Mouse (Mus musculus): ENCODE measurements around the gene Srcap.
"Not testable (repeated sequence)": the region's sequence is repeated elsewhere in the genome, so short reads cannot be mapped to it uniquely, and the experiment has no call there.

Srcap gene

DNA sequence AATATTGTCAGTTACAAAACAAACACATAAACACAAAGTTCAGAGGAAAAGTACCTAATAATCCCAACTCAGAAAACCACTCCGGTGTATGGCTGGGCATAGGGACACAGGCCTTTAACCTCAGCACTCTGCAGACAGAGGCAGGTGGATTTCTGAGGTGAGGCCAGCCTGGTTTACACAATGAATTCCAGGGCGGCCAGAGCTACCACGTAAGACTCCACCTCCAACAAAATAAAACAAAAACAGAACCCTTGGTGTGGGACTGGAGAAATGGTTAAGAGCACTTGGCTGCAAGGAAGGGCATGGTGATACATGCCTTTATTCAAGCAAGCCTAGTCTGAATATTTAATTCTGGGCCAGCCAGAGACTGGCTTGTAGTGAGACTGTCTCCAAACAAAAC is 19.9 kb upstream of the Srcap start:
- DNase-seq: no peak

DNA sequence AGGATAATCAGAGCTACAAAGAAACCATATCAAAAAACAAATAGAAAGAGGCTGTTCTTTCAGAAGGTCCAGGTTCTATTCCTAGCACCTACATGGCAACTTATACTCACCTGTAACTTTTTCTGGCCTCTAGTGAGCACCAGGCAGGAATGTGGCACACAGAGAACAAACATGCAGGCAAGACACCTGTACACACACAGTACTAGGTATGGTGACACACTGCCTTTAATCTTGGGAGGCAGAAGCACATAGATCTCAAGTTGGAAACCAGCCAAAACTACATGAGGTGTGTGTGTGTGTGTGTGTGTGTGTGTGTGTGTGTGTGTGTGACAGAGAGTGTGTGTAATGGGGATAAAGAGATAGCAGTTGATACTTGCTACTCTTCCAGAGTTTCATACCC is 17.1 kb upstream of the Srcap start:
- DNase-seq: no peak

DNA sequence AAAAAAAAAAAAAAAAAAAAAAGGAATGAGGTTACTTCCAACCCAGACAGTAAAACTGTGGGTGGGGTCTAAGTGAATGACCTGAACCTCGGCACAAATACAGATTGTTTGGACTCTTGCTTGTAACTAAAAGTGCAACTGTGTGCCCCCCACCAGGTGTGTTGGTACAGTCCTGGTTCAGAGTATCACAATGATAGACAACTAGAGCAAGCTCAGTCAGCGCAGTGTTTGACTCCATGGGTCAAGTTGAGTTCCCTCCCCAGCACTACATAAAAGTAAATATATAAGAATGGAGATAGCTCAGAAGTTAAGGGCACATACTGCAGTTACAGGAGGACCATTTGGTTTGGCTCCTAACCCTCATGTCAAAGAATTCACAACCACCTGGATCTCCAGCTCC is 14.4 kb upstream of the Srcap start:
- DNase-seq: no peak

DNA sequence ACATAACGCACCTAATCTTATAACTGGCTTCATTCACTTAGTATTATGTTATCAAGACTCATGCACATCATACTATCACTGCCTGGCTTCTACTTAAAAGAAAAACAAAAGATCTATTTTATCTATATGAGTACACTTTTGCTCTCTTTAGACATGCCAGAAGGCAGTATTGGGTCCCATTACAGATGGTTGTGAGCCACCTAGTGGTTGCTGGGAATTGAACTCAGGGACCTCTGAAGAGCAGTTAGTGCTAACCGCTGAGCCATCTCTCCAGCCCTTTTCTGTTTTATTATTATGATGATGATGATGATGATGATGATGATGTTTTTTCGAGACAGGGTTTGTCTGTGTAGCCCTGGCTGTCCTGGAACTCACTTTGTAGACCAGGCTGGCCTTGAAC is 13.4 kb upstream of the Srcap start:
- peak; percentile 71 for DNase-seq

DNA sequence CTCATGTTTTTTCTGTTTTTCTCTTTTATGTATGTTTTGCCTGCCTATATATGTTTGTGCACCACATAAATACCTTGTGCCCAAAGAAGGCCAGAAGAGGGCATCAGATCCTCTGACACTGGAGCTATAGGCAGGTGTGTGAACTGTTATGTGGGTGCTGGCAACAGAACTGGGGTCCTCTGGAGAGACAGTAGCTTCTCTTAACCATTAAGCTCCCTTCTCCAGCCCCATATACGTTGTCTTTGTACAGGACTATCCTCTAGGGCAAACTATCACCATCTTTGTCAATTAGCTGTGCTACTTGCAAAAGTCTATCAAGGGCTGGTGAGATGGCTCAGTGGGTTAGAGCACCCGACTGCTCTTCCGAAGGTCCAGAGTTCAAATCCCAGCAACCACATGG is 3.5 kb upstream of the Srcap start:
- DNase-seq: no peak

DNA sequence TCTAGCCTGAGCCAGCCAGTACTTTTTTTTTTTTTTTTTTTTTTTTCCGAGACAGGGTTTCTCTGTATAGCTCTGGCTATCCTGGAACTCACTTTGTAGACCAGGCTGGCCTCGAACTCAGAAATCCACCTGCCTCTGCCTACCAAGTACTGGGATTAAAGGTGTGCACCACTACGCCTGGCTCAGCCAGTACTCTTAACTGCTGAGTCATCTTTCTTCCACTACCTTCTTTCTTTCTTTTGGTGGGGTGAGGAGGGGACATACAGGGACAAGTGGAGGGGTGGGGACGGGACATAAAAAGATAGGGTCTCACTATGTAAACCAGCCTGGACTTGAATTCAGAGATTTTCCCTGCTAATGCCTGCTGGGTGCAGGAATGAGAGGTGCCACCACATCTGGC is 2.0 kb upstream of the Srcap start:
- not testable (repeated sequence) for DNase-seq

DNA sequence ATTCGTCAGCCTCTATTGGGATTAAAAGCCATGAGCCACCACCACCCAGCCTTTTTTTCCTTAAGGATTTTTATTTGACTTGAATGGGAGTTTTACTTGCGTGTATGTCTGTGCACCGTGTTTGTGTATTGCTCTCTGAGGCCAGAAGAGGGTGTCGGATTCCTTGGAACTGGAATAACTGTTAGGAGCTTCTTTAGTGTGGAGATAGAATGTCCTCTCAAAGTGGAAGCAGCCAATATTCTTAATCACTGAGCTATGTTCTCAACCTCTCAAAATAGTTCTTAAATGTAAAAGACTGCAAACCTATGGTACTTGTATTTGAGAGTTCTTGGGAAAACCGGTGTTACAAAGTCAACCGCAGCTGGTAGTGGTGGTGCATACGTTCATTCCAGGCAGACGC is 542 bp upstream of the Srcap start:
- DNase-seq: peak; percentile 24

DNA sequence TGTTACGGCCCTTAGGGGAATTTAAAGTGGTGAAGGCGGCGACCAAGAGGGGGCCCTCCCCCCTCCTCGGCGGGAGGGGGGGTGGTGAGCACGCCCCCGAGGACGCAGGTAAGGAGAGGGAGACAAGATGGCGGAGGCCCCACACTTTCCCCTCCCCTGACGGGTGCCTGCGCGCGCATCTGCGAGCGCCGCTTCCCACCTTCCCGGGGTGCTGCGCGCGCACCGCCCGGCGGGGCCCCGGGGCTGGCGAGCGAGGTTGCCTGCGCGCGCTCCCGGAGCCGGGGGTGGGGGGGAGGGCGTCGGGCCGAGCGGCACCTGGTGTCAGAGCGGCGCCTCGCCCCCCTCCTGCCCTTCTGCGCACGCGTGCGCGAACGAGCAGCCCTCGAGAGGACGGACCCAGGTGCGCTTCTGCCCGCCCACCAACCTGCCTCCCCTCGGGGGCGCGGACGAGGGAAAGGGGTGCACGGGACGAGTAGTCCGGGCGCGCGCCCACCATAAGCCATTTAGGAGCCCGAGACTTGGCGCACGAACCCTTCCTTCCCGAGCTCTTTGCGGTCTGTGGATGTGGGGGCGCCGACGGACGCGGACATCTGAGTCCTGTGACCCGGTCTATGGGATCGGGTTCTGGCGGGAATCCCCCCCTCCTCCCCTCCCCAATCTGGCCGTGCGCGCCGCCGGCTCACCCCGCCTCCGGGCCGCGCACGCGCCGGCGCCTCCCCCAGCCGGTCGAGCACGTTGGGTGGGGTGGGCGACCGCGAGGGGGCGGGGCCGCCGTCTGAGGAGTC is 640 bp downstream of the Srcap start:
- peak; percentile 94 for DNase-seq

DNA sequence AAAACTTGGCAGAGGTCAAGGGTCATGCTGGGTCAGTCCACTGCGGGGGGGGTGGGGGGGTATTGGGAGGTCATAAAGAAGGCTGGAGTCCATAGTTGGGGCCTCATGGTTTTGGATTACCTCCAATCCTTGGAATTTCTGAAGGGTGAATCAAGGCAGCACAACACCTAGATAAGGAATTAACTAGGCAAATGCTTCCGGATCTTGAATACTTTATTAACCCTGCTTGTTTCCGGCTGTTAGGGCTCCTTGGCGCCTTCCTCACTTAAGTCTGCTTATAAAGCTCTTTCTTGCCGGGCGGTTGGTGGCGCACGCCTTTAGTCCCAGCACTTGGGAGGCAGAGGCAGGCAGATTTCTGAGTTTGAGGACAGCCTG is 1.2 kb downstream of the Srcap start:
- DNase-seq: peak; percentile 26

DNA sequence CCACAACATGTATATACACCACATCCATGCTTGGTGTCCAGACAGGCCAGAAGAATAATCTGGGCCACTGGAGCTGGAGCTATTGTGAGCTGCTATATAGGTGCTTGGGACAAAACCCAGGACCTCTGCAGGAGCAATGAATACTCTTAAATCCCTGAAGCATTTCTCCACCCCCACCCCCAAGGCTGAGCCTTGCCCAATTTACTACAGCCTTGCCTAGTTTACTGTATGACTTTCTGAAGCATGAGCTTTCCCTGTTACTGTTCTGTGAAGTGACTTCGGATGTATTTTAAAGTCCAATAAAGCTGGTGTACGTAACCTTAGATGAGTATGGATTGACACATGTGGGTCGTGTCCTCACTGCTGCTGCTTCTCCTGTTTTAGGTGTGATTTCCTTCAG is 2.0 kb downstream of the Srcap start:
- DNase-seq: no peak

DNA sequence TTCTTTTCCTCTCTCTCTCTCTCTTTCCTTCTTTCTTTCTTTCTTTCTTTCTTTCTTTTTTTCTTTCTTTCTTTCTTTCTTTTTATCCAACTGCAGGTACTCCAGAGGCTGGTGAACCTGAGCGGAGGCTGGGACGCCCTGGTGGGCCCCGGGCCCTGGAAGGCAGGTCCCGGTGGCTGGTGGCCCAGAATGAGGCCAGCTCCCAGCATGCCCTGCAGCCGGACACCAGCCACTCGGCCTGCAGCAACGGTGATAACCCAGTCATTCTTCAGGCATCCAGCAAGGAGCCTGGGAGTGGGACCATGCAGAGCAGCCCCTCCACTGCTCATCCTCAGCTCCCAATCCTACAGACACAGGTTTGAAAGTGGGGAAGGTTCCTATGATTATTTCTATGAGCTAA is 4.1 kb downstream of the Srcap start:
- no peak for DNase-seq

DNA sequence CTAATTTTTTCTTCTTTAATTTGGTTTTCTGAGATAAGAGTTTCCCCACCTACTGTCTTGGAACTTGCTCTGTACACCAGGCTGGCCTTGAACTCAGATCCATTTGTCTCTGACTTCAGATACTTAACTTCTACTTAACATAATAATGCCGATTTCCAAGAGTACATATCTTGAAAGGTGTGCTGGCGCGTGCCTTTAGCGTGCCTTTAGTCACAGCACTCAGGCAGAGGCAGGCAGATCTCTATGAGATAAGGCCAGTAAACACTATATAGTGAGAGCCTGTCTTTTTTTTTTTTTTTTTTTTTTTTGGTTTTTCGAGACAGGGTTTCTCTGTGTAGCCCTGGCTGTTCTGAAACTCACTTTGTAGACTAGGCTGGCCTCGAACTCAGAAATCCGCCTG is 4.6 kb downstream of the Srcap start:
- no peak for DNase-seq

DNA sequence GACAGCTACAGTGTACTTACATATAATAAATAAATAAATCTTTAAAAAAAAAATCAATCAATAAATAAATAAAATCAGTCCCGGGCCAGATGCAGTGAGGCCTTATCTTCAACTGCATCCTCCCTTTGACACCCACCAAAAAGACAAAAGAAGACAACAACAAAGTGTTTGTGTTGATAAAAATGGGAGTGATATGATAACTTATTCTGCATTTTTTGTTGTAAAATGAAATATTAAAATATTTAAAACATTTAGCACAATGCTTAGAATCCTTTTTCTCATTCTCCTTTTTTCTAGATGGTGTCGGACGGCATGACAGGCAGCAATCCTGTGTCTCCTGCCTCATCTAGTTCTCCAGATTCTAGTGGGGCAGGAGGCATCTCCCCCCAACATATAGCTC is 7.5 kb downstream of the Srcap start, which contains the start of gene Gm42715:
Gene Gm42715, plus strand, starts transcription at position 301 of the 400 bp plus-strand sequence.
- no peak for DNase-seq

DNA sequence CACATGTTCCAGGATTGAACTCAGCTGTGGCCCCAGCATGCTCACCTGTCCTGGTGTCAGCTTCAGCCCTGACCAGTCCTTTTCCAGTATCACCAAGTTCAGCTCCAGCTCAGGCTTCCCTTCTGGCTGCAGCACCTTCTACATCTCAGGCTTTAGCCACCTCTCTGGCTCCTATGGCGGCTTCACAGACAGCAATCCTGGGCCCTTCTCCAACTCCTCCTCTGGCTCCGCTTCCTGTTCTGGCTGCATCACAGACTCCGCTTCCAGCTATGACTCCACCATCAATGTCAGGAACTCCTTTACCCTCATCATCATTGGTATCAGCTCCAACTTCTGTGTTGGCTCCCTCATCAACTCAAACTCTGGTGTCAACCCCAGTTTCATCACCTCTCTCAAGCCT is 29.9 kb downstream of the Srcap start:
- no peak for DNase-seq

DNA sequence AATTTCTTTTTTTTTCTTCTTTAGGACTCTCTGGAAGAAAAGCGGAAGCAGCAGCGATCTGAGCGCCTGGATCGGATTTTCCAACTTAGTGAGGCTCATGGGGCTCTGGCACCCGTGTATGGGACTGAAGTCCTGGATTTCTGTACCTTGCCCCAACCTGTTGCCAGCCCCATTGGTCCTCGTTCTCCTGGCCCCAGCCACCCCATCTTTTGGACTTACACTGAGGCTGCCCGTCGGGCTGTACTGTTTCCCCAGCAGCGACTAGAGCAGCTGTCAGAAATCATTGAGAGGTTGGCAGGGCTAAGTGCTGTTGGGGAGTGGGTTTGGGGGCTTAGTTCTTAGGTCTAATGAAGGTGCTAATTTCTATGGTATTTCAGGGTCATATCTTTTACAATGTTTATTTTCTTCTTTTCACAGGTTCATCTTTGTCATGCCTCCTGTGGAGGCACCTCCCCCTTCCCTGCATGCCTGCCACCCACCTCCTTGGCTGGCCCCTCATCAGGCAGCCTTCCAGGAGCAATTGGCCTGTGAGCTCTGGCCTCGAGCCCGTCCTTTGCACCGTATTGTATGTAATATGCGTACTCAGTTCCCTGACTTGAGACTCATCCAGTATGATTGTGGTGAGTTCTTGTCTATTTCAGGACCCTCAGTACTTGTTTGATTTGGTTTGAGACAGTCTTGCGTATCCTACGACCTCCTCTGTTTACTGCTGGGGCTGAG is 37.5 kb downstream of the Srcap start:
- DNase-seq: no peak

DNA sequence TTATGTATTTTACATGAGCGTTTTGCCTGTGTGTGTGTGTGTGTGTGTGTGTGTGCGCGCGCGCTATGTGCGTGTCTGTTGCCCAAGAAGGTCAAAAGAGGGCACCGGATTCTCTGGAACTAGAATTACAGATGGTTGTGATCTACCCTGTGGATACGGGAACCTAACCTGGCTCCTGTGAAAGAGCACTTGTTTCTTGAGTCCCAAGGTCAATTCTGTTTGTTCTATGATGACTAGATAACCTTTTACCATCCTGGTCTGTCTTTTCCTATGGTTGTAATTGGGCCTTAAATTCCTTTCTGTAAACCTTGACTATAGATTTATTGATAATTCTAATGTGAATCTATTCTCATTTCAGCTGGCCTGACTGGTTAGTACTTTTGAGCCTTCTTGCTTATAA is 39.8 kb downstream of the Srcap start:
- no peak for DNase-seq

DNA sequence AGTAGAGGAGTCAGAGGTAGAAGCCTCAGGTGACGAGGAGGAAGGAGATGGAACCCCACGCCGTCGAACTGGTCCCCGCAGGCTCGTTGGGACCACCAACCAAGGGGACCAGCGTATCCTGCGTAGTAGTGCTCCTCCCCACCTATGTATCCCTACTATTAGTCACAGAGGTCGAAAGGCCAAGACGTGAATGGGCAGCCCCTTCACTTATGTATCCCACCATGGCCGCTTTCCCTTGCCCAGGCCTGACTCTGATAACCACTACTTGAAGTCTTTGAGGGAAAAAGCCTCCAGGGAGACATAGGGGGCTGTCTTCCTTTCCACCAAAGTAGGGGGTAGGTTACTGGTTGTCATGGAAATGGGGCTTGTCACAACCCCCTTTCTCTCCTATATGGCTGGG is 48.8 kb downstream of the Srcap start:
- no peak for DNase-seq

DNA sequence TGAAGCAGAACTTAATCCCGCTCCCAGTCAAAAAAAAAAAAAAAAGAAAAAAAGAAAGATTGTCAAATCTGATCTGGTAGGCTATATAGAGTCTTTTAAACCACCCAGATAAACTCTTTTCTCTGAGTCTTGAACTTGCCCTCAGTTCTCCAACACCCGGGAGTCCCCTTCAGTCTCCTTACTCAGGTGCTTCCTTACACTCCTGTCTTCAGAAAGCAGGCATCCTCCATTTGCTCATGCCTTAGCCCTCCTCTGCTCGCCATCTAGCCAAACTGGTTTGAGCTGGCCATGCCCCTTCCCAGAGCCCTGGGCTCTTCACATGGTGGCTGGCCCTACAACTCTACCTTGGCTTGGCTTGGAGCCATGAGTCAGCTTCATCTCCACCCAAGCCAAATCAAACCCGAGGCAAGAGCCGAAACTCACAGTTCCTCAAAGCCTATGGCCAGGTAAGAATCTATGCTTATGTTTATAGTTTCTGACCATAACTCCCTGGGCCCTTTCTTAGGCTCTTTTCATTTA is 49.6 kb downstream of the Srcap start, which contains the start of gene Tmem265:
Gene Tmem265, plus strand, starts transcription at position 51 of the 519 bp plus-strand sequence.
- peak; percentile 37 for DNase-seq

DNA sequence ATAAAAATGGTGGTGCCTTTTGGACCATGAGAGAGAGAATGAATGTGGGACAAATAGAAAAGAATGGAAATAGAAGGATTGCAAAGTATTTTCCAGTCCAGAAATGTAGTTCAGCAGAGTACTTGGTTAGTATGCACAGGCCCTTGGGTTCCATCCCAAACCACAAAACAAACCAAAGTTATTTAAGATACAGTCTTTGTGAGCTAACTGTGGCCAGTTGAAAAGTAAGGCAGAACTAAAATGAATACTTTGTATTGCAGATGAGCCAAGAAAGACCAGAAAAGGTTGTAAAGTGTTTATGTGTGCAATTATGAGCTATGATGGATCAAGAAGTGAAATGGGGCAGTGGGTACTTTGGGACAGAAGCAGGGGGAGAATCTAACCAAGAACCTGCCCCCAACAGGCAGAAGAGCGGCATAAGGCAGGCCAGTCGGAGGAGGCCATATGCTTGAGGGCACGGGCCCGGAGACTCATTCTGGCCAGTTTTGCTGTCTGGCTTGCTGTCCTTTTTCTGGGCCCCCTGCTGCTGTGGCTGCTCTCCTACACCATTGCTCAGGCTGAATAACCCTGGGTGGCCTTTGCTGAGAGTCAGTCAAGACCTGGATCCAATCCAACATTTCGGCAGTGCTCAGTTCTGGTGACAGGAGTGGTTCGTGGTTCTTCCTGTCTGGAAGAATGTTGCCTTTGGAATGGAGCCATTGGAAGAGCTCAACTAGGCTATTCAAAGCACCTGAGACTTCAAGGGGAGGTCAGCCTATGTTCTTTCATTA is 52.8 kb downstream of the Srcap start:
- peak; percentile 48 for DNase-seq

DNA sequence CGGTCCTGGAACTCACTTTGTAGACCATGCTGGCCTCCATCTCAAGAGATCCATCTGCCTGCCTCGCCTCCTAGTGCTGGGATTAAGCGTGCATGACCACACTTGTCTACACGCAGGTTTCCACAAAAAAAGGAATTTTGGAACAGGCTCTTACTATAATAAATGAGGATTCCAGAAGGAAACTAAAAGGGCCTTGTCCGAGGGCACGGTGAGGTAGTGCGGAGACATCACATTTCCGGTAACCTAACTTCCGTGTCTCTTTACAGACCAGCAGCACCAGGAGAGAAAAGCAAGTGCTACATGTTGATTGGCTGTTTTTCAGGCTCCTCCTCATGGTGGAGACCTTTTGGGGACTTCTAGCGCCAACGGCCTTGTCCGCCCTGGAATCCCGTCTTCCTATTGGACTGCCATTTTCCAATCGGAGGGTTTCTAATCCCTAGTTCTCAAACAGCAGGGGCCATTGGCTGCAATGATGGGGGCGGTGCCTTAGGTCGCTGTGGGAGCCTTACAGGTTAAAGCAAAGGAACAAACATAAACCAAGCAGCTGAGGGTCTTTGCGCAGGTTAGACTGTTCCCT is 61.2 kb downstream of the Srcap start, which contains the start of gene Phkg2:
Gene Phkg2, plus strand, starts transcription at position 446 of the 577 bp plus-strand sequence.
- DNase-seq: peak; percentile 93

DNA sequence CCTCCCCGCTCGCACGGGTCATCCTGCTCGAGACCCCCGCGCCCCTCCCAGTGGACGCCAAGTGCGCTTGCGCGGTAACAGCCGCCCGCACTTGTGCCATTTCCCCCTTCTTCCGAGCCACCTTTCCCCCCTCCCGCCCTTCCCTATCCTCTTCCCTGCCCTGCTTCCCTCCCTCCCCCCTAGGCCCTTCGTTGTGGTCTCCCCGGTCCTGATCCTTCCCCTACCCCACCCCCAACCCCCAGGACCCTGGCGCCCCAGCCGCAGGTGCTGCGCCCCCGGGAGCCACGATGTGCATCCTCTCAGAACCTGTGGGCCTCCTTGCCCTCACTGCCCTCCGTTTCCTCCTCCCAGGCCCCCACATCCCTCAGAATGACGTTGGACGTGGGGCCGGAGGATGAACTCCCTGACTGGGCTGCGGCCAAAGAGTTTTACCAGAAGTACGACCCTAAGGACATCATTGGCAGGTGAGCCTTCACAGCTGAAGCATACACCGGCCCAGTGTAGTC is 61.8 kb downstream of the Srcap start:
- no peak for DNase-seq

DNA sequence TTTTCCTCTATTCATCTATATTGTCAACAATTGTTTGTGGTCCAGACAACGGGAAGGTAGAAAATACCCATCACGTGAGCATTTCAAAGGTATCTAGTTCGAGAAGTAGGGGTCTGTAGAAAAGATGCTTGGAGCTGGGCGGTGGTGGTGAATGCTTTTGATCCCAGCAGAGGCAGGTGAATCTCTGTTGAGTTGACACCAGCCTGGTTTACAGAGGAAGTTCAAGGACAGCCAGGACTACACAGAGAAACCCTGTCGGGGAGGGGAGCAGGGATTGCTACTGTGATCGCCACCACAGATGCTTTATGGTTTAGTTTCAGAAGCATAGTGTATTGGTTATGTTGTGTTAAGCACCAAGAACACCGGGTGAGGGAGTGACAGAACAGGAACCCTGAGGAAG is 62.3 kb downstream of the Srcap start:
- DNase-seq: no peak

DNA sequence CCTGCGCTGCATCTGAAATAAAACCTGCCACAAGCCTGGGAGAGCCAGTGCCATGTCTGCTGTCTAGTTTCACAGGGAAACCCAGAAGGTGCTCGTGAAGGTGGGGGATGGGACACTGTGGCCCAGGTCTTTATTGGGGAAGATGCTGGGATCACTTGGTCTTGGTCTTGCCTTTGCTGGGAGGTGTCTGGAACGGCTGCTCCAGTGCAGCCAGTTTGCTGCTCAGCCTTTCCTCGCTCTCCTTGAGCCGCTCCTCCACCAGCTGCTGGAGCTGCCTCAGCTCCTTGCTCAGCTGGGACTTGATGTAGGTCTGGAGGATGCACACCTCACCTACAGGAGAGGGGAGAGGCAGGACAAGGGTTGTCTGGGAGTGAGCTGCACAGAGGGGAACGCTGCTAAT is 71.5 kb downstream of the Srcap start:
- no peak for DNase-seq
